Mouse (Mus musculus): ENCODE data around the gene Myo5c.

Myo5c gene

DNA sequence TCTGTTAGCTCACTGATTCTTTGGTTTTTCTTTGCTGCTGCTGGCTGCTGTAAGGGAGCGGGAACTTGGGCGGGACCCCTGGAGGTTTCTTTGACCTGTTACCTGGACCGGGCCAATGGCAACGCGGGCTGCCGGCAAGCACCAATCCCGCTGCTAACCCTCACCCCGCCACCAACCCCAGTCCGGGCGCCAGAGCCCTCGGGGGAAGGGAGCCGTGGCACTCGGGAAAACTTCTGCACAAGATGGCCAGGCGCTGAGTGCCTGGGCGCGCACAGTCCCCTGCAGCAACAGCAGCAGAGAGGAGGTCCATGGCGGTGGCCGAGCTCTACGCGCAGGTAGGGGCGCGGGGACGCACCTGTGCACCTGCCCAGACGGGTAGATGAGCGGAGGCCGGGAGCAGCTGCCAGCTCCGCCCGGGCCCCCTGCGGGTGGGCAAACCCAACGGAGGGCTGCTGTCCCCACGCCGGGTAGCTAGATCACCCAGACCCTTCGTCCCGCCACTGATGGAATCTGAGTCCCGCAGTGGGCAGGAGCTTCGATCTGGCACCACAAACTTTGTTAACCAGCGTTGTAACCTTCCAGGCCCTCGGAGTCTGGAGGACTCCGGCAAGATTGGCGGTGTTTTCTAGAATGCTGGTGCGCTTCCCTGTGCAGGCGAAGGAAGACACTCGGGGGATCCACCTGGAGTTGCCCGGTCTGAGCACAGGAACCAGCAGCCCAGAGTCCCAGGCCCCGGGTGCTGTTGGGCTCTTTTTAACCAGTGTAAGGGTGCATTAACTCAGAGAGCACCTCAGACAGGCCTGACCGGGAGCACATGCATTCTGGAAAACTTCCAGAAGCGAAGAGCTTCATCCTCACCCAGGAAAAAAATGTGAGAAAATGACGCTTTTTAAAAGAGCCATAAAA is at the start of gene Myo5c:
Gene Myo5c (plus strand): TSS at position 180 of the 906 bp plus-strand sequence.
- no peak for DNase-seq

DNA sequence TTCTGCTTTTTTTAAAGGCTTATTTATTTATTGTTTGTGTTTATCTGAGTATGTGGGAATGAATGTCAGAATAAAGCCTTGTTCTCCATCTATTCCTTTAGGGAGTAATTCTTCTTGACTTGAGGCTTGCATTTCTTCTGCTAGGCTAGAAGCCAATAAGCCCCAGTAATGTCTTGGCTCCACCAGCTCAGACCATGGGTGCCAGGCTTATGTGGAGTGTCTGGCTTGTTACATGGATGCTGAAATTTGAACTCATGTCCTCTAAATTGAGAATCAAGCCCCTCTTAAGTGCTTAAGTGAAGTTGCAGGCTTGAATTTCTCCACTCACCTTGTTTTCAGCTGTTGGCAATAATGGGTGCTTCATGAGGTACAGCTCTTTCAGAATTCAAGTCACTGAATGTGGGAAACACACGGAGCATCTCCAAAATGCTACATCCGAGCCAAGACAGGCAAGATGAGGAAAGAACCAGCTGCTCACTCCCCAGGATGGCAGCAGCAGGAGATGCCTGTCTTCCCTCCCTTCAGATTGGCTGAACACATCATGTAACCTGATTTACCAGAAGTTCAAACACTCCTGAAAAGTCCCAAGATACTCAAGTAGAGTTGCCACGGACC is 44.1 kb upstream of the Myo5c start:
- DNase-seq: no peak

DNA sequence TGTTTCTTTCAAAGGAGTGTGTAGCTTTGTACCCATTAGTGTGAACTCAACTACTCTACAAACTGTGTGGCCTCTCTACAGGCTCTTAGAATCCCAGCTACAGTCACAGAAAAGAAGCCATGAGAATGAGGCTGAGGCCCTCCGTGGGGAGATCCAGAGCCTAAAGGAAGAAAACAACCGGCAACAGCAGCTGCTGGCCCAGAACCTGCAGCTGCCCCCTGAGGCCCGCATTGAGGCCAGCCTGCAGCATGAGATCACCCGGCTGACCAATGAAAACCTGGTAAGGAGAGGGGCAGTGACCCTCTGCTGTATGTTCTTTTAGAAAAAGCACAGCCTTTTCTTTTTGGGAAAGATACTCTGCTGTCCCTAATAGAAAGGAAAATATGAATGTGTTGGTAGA is 38.0 kb upstream of the Myo5c start:
- no peak for DNase-seq

- no peak for DNase-seq
Observed at GRCm38 (mm10) chr9:75196335-75196734, 35.5 kb upstream of the Myo5c start.

- no peak for DNase-seq
Observed at GRCm38 (mm10) chr9:75197297-75197696, 34.5 kb upstream of the Myo5c start.

DNA sequence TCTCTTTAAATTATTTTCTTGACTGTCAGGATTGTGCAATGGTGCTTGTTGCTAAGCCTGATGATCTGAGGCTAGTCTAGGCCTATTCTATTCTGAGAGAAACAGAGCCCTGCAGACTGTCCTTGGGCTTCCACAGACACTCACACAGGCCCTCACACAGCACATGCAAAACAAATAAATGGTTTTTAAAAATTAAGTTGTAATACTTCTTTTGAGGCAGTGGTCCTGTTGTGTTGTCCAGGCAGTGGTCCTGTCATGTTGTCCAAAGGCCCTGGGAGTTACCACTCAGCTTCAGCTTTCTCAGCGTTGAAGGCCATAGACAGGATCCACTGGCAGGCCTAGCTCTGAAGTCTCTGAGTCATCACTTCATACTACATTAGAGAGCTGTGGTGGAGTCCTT is 30.3 kb upstream of the Myo5c start:
- no peak for DNase-seq

DNA sequence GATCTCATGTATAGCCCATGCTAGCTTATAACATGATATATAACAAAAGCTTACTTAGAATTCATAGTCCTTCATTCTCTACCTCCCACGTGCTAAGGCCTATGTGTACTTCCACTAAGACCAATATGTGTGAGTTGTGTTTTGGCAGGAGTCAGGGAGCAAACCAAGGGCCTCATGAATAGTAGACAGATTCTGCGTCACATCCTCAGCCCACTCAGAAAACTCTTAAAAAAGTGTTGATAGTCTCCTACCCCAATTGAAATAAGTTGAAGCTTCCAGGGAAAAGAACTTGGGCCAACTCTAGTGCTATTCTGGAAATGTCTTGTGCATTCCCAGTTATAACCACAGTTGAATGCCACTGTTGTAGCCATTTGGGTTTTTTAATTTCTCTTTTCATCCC is 29.8 kb upstream of the Myo5c start:
- no peak for DNase-seq

- no peak for DNase-seq
Observed at GRCm38 (mm10) chr9:75209246-75209645, 22.6 kb upstream of the Myo5c start.

DNA sequence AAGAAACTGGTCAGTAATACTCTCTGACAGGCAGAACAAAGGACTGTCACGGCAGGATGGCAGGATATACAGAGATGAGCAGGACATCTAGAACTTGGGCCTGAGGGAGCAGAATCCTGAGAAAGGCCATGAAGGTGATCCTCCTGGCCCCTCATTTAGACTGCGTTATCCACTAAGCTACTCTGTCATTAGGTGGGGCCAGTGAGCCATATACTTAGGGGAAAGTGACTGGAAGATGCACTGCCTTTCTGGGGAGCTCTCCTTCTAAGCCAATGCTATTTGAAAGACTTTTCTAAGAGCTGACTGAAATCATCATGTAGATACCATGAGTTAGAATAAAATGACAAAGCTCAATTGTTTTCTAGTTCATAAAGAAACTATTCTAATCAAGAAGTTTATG is 21.6 kb upstream of the Myo5c start:
- no peak for DNase-seq

DNA sequence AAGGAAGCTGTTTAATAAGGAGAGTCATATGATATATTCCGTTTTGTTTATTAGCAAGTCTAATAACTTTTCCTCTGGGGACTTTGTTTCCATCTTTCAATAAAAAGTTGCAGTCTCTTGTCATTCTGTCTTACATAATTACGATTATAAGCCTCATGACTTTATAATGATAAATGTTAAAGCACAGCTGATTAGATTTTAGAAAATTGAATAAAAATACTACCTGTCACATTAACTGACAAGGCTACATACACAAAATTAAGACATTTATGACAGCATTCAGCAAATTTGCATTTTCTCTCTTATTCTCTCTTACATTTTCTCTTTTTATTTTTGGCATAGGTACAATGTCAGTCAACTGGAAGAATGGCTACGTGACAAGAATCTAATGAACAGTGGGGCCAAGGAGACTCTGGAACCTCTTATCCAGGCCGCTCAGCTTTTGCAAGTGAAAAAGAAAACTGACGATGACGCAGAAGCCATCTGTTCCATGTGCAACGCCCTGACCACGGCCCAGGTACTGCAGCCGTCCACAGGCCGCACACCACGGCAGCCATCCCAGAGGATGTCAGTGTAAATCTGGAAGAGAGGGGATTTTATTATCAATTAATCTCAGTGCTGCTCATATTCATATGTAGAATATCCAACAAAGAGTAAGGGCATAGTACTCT is 16.9 kb upstream of the Myo5c start:
- no peak for DNase-seq

- DNase-seq: no peak
Observed at GRCm38 (mm10) chr9:75219942-75220341, 11.9 kb upstream of the Myo5c start.

- DNase-seq: peak in 1 of 2 experiments; percentile 11
Observed at GRCm38 (mm10) chr9:75221420-75222287, 10.2 kb upstream of the Myo5c start.

DNA sequence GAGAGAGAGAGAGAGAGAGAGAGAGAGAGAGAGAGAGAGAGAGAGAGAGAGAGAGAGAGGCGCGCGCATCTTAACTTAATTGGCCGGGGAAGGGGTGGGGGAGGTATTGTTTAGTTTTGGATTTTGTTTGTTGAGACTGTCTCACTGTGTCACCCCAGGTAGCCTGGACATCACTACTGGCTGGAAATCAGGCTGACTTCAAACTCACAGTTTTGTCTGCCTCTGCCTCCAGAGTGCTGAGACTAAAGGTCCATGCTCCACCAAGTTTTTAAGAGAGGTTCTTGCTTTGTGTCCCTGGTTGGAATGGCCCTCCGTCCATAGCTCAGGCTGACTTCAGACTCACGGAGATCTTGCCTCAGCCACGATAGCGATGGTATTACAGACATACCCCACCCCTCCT is 1.0 kb downstream of the Myo5c start:
- no peak for DNase-seq

DNA sequence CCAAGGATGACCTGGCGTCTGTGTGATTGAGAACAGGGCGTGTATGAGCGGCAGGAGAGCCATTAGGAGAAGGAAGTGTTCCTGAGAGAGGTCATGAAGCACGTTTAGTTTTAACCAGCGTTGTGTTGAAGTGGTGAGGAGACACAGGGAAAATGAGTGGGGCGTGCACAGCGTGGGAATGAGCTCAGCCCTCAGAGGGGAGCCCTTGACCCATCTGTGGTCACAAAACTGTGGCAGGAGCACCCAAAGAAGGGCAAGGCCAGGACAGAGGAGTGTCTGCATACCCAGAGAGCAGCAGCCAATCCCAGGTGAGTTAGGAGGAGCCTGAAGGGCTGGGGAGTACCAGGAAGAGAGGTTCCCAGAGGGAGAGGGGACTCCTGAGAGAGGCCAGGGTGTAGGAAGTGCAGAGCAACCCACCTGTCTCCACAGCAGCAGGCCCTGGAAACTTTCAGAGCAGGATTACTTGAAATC is 2.5 kb downstream of the Myo5c start:
- no peak for DNase-seq

DNA sequence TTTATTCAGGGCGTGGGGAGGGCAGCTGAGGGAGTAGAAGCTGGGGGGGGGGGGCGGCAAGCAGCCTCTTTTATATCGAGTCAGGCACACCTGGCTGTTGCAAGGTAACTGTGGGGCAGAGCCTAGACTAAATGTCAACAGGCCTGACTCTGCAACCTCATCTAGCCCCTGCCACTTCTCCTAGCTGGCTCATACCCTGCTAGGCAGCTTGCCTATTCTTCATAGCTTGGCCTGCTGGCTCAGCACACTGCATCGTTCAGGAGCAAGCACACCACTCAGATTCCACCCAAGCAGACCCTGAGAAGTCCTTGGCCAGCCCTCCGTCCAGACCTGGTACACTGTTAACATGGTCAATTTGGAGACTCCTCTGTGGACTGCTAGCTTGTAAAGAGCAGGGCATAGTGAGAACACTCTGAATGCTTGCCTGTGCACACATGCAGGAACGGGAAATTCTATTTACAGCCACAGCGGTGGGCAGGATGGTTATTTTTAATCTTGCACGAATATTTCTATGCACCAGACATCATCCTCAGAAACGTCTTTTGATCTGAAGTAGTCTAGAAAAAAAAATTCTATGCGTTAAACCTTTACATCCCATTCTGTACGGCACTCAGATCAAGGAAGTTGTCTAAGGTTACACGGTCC is 3.3 kb downstream of the Myo5c start:
- DNase-seq: no peak

DNA sequence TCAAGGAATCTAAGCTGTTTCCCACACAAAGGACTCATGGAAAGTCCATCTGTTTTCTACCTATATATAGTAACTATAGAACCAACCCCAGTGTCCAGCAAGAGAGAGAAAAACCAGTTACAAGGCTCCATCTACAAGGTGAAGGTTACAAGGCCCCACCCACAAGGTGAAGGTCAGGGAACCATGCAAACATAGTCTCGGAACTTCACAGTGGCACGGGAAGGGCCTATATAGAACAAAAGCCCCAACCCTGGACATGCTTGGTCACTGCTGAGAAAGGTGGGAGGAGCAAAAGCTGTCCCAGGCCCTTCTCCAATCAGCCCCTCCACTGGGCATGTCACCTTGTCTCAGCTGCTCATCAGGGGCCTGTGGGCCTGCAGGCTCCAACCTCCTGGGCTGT is 3.9 kb downstream of the Myo5c start:
- DNase-seq: no peak

GRCm38 (mm10) chr9:75236416-75237308 is 4.8 kb downstream of the Myo5c start:
- DNase-seq: no peak

DNA sequence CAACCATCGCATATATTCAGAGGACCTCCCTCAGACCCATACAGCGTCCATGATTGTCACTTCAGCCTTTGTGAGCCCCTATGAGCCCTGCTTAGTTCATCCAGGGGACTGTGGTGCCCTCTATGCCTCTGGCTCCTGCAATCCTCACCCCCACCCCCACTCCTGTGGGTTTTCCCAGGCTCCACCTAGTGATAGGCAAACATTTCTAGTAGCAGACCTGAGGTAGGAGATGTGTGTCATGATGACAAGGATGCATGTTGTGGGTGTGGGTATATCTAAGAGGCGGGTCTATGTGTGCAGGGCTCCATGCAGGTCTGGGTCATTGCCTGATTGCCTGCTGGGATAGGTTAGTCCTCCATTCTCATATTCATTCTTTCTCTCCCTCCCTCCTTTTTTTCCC is 6.4 kb downstream of the Myo5c start:
- no peak for DNase-seq

DNA sequence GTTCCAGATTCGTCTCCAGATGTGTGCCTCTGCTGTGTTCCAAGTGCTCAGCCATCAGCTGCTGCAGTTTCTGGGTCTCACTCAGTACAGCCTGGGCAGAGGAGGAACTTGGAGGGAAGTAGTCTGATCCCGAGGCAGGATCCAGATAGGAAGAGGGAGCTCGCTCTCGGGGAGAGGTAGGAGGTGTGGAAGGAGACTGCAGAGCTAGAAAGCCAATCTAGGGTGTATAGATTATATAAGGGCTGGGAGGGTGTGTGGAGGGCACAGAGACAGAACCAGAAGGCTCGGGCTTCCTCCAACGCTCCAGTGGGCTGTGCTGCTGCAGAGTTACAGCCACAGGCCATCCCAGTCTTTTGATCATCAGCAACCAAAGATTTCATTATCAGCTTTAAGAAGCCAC is 11.2 kb downstream of the Myo5c start:
- no peak for DNase-seq

- DNase-seq: no peak
Observed at GRCm38 (mm10) chr9:75243730-75244406, 12.0 kb downstream of the Myo5c start.
